26 mouse cellular contexts compared by ENCODE assay signal in genomic region chr9:63760783-63761182, GRCm38 (mm10). TPM values are rescaled to one million over a fixed set of nuclear protein-coding genes. Genes with fewer than 3 reads are reported as not detected.
DNase-seq lines count a peak whose midpoint lies in the region; ATAC-seq and TF ChIP-seq lines count a peak whose summit lies in the region.
"Had no signal": no experiment of that assay in that cellular context is flagged by ENCODE, and none has a peak within 500 bp of the region (broad histone marks: within the 10 kb centered on the region; RNA-seq: fewer than 3 reads in every experiment).

No protein-coding gene starts in this region.

- ATAC-seq in kidney, postnatal 0 days (replicated peaks; ENCODE audit: low FRiP score, low read depth) = no peak
- ATAC-seq in liver, embryonic 16.5 days (ENCODE audit: low read depth) = no peak
- ATAC-seq in stomach, postnatal 0 days (ENCODE audit: low FRiP score, low TSS enrichment) = no peak
- ATAC-seq: forebrain, embryonic 16.5 days; midbrain, embryonic 13.5 days had no signal

- no peak for TF ChIP-seq CTCF in kidney, postnatal 0 days (IDR thresholded peaks at IDR 0.05; ENCODE audit: low read depth)
- no peak for TF ChIP-seq CTCF in stomach, postnatal 0 days (IDR thresholded peaks at IDR 0.05; ENCODE audit: low read depth)
- no peak for TF ChIP-seq CTCF in lung, adult 2 months (IDR thresholded peaks at IDR 0.05; ENCODE audit: insufficient read depth, low read length)

- no peaks in the 10 kb centered on the region for H3K27me3 ChIP-seq in kidney, postnatal 0 days (ENCODE audit: insufficient read depth, low read length)
- no peaks in the 10 kb centered on the region for H3K27me3 ChIP-seq in liver, embryonic 16.5 days (ENCODE audit: control insufficient read depth, insufficient read depth, low read depth, low read length)
- no peaks in the 10 kb centered on the region for H3K27me3 ChIP-seq in stomach, postnatal 0 days (ENCODE audit: control insufficient read depth, insufficient read depth, low read length)
- H3K27me3 ChIP-seq: limb, embryonic 12.5 days had no signal

- no peaks in the 10 kb centered on the region for H3K36me3 ChIP-seq in kidney, postnatal 0 days (ENCODE audit: insufficient read depth, low read length)
- H3K36me3 ChIP-seq in liver, embryonic 16.5 days (ENCODE audit: control insufficient read depth, insufficient read depth) = no peaks in the 10 kb centered on the region
- H3K36me3 ChIP-seq in stomach, postnatal 0 days (ENCODE audit: control insufficient read depth, insufficient read depth, low read length) = no peaks in the 10 kb centered on the region
- H3K36me3 ChIP-seq: hindbrain, embryonic 13.5 days; limb, embryonic 12.5 days; midbrain, embryonic 13.5 days had no signal

- no peak for TF ChIP-seq EP300 in stomach, postnatal 0 days (optimal IDR thresholded peaks at IDR 0.05)

- no peak for DNase-seq in kidney, postnatal 0 days (ENCODE audit: low spot score)
- no peak for DNase-seq in kidney, postnatal 25 days
- peak; percentile 25 for DNase-seq in thymus, postnatal 4 days
- DNase-seq in thymus, postnatal 25 days = no peak
- DNase-seq in stomach, postnatal 0 days (ENCODE audit: low spot score) = no peak
- no peak for DNase-seq in heart, postnatal 10 days
- no peak for DNase-seq in lung, adult 2 months
- DNase-seq: B cell, adult 2 months; cerebellum, adult 18-20 months; cerebellum, postnatal 10 days; gastrocnemius, adult 2 months; gastrocnemius, postnatal 36 days; heart, adult 18-20 months; heart, postnatal 4 days; lung, adult 18-20 months; lung, postnatal 10 days; thymus, adult 2 months had no signal

- intact Hi-C loops in heart, postnatal 10 days (cut with DNase I) = no loop called here

- WGBS in kidney, postnatal 0 days = 80% methylated on average over 7 of the region's 7 CpGs
- 86% methylated on average over 7 of the region's 7 CpGs for WGBS in liver, embryonic 16.5 days (ENCODE audit: insufficient replicate concordance)
- WGBS in stomach, postnatal 0 days = 75% methylated on average over 7 of the region's 7 CpGs
- WGBS in lung, adult 2 months = 98% methylated on average over 7 of the region's 7 CpGs

- no peak overlapping the region for H3K4me2 ChIP-seq in kidney, postnatal 0 days (ENCODE audit: low read length)
- H3K4me2 ChIP-seq in liver, embryonic 16.5 days (ENCODE audit: low read depth, low read length) = no peak overlapping the region
- no peak overlapping the region for H3K4me2 ChIP-seq in stomach, postnatal 0 days (replicated peaks; ENCODE audit: low read depth)
- H3K4me2 ChIP-seq: heart, embryonic 11.5 days; hindbrain, embryonic 13.5 days; limb, embryonic 12.5 days; midbrain, embryonic 13.5 days had no signal

- no peak for TF ChIP-seq POLR2A in lung, adult 2 months (IDR thresholded peaks at IDR 0.05; ENCODE audit: borderline replicate concordance, extremely low read depth, low read depth, low read length)

- H3K4me3 ChIP-seq in kidney, postnatal 0 days (replicated peaks; ENCODE audit: low read depth, low read length) = no peak overlapping the region
- H3K4me3 ChIP-seq in liver, embryonic 16.5 days (ENCODE audit: low read depth, low read length) = no peak overlapping the region
- H3K4me3 ChIP-seq in stomach, postnatal 0 days (ENCODE audit: low read depth, low read length) = no peak overlapping the region
- no peak overlapping the region for H3K4me3 ChIP-seq in lung, adult 2 months (replicated peaks; ENCODE audit: extremely low read depth, low read depth, low read length)
- H3K4me3 ChIP-seq: erythroblast, embryonic 14.5 days; gastrocnemius, adult 2 months; hindbrain, embryonic 13.5 days; left cerebral cortex, adult 2 months; limb, embryonic 12.5 days; midbrain, embryonic 13.5 days had no signal

- H3K4me1 ChIP-seq in kidney, postnatal 0 days (replicated peaks; ENCODE audit: insufficient read depth, low read length) = peaks cover 17% of the 10 kb centered on the region
- H3K4me1 ChIP-seq in liver, embryonic 16.5 days (ENCODE audit: control insufficient read depth, low read depth, low read length) = peaks cover 33% of the 10 kb centered on the region
- peaks cover 8% of the 10 kb centered on the region; the same call in 1 of the 2 replicates for H3K4me1 ChIP-seq in stomach, postnatal 0 days (replicated peaks; ENCODE audit: control insufficient read depth, insufficient read depth)
- H3K4me1 ChIP-seq in lung, adult 2 months (ENCODE audit: control insufficient read depth, insufficient read depth, low read length) = peaks cover 3% of the 10 kb centered on the region; the same call in 1 of the 2 replicates

- H3K27ac ChIP-seq in kidney, postnatal 0 days = peak overlapping the region; percentile 42; the same call in 1 of the 2 replicates
- H3K27ac ChIP-seq in liver, embryonic 16.5 days (ENCODE audit: low read length) = peak overlapping the region; percentile 33
- H3K27ac ChIP-seq in stomach, postnatal 0 days (replicated peaks) = peak overlapping the region; percentile 69
- H3K27ac ChIP-seq: gastrocnemius, adult 2 months; hindbrain, embryonic 13.5 days; left cerebral cortex, adult 2 months; limb, embryonic 12.5 days; macrophage; midbrain, embryonic 13.5 days had no signal

- H3K9ac ChIP-seq in kidney, postnatal 0 days (ENCODE audit: low read depth, low read length) = no peak overlapping the region
- H3K9ac ChIP-seq in liver, embryonic 16.5 days (ENCODE audit: low read depth, low read length) = no peak overlapping the region
- H3K9ac ChIP-seq in stomach, postnatal 0 days (ENCODE audit: low read length) = no peak overlapping the region
- H3K9ac ChIP-seq: hindbrain, embryonic 13.5 days; limb, embryonic 12.5 days; midbrain, embryonic 13.5 days had no signal

- no peaks in the 10 kb centered on the region for H3K9me3 ChIP-seq in kidney, postnatal 0 days (replicated peaks; ENCODE audit: low read length)
- peaks cover 4% of the 10 kb centered on the region; the same call in 1 of the 2 replicates for H3K9me3 ChIP-seq in liver, embryonic 16.5 days (replicated peaks; ENCODE audit: control insufficient read depth, low read length)
- H3K9me3 ChIP-seq in stomach, postnatal 0 days (ENCODE audit: control insufficient read depth, low read length) = no peaks in the 10 kb centered on the region
- H3K9me3 ChIP-seq: hindbrain, embryonic 13.5 days; midbrain, embryonic 13.5 days had no signal

RNA-seq across cellular contexts. Expression of gene Smad3, which starts 3.0 kb away (rescaled TPM):
- 19.2 and 20.0 TPM in 2 replicates for polyA plus RNA-seq in kidney, postnatal 0 days (2015; fragmentation: Nextera tagmentation; extraction: Ambion mirVana)
- 2.7 TPM in 2 replicates for polyA plus RNA-seq in liver, embryonic 16.5 days (2015; fragmentation: Nextera tagmentation; extraction: Ambion mirVana)
- polyA plus RNA-seq in stomach, postnatal 0 days (2015; fragmentation: Nextera tagmentation; extraction: Ambion mirVana) = 5.3 and 6.4 TPM in 2 replicates
- 10 to 100 TPM; 17.0 to 22.6 TPM for total RNA-seq in heart, postnatal 10 days (2021)
- polyA plus RNA-seq in lung, adult 2 months (2012; rRNA removed) = 34.6 and 41.0 TPM in 2 replicates
